Mouse (Mus musculus) spleen, postnatal 36 days (tissue): ENCODE data around the gene Ss18l1.
A peak's percentile ranks its signal among the peaks of the same experiment; 100 is the strongest.

Source experiments
- DNase-seq, 2 experiments: peaks; one replicate each; pipeline ENCODE4 v3.0.0; 2022; ENCODE audit warnings: low spot score in 2 of 2, mixed read lengths in 1 of 2

Gene Ss18l1

GRCm38 (mm10) chr2:180042256-180042857 lies at the start of gene Ss18l1, which contains the start of gene Psma7:
Gene Ss18l1, plus strand, starts transcription at chr2:180042509.
Gene Psma7, minus strand, starts transcription at chr2:180042433.
- DNase-seq = peak; percentile 88 to 91

DNA sequence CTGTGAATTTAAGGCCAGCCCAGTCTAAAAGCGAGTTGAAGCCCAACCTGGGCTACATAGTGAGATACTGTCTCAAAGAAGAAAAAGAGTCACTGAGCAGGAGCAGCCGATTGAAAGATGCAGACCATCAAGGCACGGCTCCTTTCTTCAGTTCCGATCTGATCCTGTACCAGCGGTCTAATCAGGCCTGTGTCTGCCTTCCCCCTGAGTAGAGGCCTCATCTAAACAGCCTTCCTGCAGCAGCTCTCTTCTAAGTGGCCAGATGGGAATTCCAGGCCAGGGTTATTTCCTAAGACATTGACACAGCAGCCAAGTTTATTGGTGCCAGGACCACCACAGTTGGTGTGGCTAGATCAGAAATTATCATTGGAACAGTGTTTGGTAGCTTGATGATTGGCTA lies 49.2 kb upstream of the Ss18l1 start:
- DNase-seq = no peak

GRCm38 (mm10) chr2:179998431-179998830 lies 43.9 kb upstream of the Ss18l1 start:
- no peak for DNase-seq

- DNase-seq = no peak
Measured at GRCm38 (mm10) chr2:180001635-180002034, 40.7 kb upstream of the Ss18l1 start.

GRCm38 (mm10) chr2:180005656-180006351 lies 36.5 kb upstream of the Ss18l1 start:
- no peak for DNase-seq

GRCm38 (mm10) chr2:180006352-180007017 lies 35.8 kb upstream of the Ss18l1 start:
- no peak for DNase-seq

DNA sequence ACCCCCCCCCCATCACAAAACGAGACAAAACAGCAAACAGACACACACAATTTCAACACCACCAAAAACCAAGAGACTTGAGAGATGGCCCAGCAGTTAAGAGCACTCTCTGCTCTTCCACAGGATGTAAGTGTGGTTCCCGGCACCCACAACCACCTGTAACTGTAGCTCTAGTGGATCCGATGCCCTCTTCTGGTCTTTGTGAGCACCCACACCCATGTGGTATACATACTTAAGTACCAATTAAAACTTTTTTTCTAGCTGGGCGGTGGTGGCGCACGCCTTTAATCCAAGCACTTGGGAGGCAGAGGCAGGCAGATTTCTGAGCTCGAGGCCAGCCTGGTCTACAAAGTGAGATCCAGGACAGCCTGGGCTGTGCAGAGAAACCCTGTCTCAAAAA lies 31.6 kb upstream of the Ss18l1 start:
- no peak for DNase-seq

DNA sequence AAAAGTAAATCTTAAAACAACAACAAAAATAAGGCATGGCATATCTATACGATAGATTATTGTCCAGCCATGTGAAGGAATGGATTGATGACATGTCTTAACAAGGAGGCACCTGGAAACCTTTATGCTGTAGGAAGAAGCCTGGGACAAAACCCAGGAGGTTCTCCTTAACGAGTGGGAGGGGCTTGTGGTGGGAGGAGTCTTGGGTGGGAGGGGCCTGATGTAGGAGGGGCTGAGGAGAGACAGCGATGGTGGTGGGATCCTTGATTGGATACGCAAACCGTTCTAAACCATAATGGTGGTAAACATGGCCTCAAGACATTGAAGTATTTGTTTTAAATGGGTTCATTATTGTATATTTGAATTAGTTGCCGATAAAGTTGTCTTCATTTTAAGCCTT lies 30.9 kb upstream of the Ss18l1 start:
- no peak for DNase-seq

DNA sequence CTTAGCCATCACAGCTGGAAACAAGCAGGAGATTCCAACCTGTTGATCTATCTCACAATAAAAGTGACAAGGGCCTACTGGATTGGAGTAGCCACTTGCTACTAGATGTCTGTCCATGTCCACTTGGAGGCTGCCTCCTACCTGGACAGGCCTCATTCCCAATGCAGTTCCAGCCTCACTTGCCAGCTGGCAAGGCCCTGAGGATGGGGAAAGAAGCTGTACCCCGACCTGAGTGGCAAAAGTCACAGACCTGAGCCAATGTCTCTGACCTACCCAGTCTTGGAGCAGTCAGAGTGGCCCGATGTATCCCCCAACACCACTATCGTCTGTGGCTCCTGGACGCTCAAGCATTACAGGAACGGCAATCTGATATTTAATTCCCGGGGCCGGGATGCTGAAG lies 28.6 kb upstream of the Ss18l1 start:
- DNase-seq = no peak

DNA sequence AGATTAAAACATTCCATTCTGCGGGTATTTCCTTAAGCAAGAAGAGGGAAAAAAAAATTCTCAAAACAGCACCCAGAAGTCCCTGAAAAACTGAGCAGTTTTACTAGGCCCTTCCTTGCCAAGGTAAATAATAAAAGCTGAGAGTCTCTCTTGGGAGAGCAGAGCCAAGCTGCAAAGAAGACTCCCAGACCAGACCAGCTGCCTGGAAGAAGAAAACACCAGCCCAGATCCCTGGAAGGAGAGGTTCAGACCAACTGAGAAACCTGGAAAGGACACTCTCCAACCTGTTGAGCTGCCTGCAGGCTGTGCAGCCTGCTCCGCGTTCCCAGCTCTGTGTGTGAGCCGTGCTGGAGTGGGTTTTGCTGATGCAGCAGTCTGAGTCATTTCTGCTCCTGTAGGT lies 24.7 kb upstream of the Ss18l1 start:
- DNase-seq = no peak

DNA sequence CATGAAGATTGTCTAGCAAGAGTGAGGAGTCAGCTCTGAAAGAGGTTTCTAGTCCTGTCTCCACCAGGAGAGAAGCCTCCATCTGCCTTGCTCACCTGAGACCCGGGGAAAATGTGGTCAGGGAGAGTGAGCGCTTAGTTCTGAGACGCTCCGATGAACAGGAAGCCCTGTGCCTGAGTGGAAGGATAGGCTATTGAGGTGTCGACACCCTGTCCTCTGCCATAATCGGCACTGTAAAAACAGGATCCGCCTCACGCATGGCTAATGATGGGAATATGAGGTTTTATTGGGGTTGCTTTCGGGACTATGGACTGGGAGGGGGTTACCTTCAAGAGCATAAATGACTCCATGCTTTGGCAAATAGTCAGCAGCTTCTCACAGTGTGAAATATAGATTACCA lies 23.7 kb upstream of the Ss18l1 start:
- no peak for DNase-seq

DNA sequence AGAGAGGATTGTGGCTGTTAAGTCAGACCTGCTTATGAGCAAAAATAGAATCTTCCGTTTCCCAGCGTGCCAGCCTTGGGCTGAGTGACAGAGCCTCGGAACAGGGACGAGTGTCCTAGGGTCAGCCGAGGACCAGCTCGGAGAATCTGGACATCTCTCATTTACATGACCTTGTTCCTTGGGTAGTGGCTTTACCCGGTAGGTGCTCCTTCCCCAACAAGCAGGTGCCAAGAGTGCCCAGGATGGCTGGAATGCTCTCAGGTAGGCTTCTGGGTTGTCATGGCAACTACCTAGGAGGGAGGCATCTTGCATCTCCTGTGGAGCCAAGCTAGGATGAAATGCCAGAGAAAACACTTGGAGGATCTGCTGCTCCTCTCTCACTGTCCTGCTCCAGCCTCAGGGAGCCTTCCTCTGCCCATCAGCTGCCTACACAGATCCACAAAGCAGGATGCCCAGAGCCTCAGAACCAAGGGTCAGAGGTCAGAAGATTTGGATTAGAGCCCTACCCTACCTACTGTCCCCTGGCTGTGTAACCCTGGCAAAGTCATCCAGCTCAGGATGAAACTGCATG lies 22.1 kb upstream of the Ss18l1 start:
- no peak for DNase-seq

- DNase-seq = no peak
Measured at GRCm38 (mm10) chr2:180020919-180021318, 21.4 kb upstream of the Ss18l1 start.

- no peak for DNase-seq
Measured at GRCm38 (mm10) chr2:180022751-180023150, 19.6 kb upstream of the Ss18l1 start.

DNA sequence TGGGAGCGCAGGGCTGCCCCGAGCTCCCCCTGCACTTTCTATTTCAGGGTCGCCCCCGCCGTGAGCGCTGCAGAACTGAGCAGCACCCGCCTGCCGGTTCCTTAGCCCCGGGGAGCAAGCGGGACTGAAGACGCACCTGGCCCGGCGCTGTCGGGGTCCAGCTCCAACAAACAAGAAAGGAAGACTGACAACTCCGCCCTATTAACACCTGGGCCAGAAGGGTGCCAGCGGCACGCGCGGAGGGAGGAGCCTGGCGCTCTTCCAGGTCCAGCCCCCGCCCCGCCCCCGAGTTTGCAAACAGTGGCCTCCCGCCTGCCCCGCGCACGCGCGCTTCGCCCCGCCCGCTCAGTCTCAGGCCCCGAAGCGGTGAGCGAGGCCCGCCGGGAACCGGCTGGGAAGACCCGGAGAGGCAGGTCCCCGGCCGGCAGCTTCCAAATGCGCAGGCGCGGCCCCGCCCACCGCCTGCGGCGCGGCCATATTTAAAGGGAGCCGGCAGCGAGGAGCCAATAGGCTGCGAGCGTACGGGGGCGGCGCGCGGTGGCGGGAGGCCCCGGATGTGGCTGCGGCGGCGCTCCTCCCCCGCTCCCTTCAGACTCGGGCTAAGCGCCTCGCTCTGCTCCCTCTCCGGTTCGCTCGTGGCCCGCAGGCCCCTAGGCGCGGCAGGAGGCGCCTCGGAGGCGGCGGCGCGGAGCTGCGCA lies 17.8 kb upstream of the Ss18l1 start, which contains the start of gene Lsm14b:
TSS of gene Lsm14b (plus strand) at position 587 of the 698 bp plus-strand sequence.
- peak; percentile 99 to 100 for DNase-seq

DNA sequence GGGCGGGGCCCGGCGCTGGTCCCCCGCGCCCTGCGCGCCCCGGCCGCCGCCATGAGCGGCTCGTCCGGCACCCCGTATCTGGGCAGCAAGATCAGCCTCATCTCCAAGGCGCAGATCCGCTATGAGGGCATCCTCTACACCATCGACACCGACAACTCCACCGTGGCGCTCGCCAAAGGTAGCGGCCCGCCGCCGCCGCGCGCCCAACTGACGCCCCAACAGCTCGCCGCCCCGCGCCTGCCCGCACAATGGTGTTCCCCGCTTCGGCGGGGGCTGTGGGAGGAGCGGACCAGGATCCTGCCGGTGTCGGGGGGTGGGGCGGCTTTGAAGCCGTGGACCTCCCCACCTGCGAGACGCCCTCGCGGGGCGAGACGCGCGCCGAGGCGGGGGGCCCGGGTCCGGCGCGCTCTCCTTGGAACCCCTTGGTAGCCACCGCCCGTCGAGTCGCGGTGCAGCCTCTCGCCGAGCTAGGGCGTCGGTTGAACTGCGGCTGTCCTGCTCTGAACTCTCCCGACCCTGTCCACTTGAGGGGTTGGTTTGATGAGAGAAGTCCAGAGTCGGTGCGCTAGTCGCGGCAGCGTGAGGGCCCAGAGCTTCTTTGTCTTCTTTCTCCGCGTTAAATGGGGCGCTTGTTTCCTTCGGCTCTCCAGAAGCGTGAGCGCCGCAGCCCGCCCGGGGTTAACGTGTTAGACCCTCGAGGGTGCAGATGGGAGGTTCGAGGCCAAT lies 17.0 kb upstream of the Ss18l1 start:
- peak in 1 of 2 experiments; percentile 45 for DNase-seq

DNA sequence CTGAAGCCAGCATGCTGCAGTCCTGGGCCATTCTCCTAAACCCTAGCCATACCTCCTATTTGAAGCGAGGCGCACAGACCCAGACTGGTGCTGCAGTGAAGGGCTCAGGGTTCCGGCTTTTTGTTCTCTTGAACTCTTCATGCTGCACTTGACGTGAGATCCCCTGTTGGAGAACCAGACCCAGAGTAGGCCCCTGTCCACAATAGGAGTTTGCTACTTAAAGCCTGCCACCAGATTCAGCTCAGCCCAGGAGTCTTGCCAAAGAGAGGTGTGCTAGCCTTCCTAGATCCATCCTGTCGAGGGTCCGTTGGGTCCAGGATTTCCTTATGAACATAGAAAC lies 16.5 kb upstream of the Ss18l1 start:
- no peak for DNase-seq

- no peak for DNase-seq
Measured at GRCm38 (mm10) chr2:180027768-180028167, 14.5 kb upstream of the Ss18l1 start.

DNA sequence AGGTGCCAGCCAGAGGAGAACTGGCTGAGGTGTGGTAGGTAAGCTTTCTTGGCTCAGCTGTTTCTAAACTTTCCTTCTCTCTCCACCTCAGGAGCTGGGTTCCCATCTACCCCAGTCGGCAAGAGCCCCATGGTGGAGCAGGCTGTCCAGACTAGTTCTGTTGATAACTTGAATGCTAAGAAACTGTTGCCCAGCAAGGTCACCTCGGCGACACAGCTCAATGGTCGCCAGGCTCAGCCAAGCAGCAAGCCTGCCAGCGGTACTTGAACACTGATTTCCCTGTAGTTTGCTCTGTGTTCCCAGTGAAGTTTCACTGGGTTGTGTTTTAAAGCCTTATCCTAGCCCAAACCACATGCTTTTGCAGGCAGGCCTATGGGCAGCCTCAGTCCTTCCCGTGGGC lies 11.0 kb upstream of the Ss18l1 start:
- no peak for DNase-seq

DNA sequence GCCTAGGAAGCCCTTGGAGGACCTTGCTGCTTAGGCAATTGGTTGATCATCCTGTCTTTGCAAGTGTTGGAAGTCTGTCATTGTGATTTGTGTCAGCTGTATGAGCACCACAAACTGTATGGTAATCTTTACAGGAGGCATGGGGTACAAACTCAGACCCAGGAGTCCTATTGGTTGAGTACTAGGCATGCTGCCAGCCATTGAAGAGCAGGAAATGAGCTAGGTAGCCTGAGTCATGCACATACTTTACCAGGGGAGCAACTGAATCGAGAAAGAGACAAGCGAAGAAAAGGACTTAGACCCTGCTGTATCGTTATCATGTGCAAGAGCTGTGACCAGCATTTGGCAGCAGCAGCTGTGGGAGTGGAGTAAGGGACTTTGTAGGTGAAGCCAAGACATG lies 9.4 kb upstream of the Ss18l1 start:
- DNase-seq = no peak

DNA sequence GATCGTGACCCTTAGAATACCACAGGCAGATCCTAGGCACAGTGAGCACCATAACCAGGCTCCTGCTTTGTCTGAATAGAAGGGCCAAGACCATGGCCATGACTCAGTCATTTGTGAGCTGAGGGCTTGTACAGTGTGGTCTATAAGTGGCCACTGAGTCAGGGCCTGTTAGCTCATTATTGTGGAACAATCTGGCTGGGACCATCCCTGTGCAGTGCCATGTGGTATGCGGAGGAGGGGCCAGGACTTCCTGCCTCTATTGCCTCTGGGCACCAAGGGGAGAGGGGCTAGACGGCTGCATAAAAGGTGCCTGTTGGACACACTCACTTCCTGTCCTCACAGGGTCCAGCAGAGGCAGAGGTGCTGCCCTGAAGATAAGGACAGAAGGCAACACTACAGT lies 8.4 kb upstream of the Ss18l1 start:
- no peak for DNase-seq
